Mouse (Mus musculus) heart, embryonic 12.5 days (tissue): Measurements from ENCODE around the gene Atp2a1. TPM values are rescaled to one million over a fixed set of nuclear protein-coding genes. Genes with fewer than 3 reads are reported as not detected.

ENCODE experiments used
- ATAC-seq: fragments of 200-750 bp; cut with Nextera tagmentation; 2 replicates; pipeline ENCODE4 v1.8.0; 2017; ENCODE audit warnings: moderate TSS enrichment, moderate library complexity; ENCODE audit not compliant: insufficient number of reproducible peaks, low FRiP score
- H3K27ac ChIP-seq: fragments of 300-500 bp; sonication (generic); 2 replicates; pipeline ENCODE4 v1.5.1; 2016; ENCODE audit warnings: mild to moderate bottlenecking, moderate library complexity; ENCODE audit not compliant: poor library complexity, severe bottlenecking
- H3K27me3 ChIP-seq: fragments of 300-500 bp; sonication (generic); replicated peaks from 2 replicates; pipeline ENCODE4 v1.6.1; 2016; ENCODE audit warnings: mild to moderate bottlenecking, moderate library complexity
- H3K36me3 ChIP-seq: fragments of 300-500 bp; sonication (generic); 2 replicates; pipeline ENCODE4 v1.6.1; 2016; ENCODE audit warnings: mild to moderate bottlenecking, moderate library complexity
- H3K4me1 ChIP-seq: fragments of 300-500 bp; sonication (generic); replicated peaks from 2 replicates; pipeline ENCODE4 v1.6.1; 2016; ENCODE audit warnings: mild to moderate bottlenecking
- H3K4me2 ChIP-seq: fragments of 300-500 bp; sonication (generic); 2 replicates; pipeline ENCODE4 v1.6.1; 2016; ENCODE audit warnings: mild to moderate bottlenecking, moderate library complexity
- H3K4me3 ChIP-seq: fragments of 300-500 bp; sonication (generic); 2 replicates; pipeline ENCODE4 v1.5.1; 2016; ENCODE audit warnings: mild to moderate bottlenecking
- H3K9ac ChIP-seq: fragments of 300-500 bp; sonication (generic); 2 replicates; pipeline ENCODE4 v1.6.1; 2016; ENCODE audit warnings: mild to moderate bottlenecking, moderate library complexity
- H3K9me3 ChIP-seq: fragments of 300-500 bp; sonication (generic); replicated peaks from 2 replicates; pipeline ENCODE4 v1.6.1; 2016; ENCODE audit warnings: mild to moderate bottlenecking, moderate library complexity
- WGBS: fragments of 180-500 bp; shearing (Covaris S2); methylation state at CpG from one replicate; pipeline ENCODE4 v1.1.7; 2016; 5-methylcytosine and 5-hydroxymethylcytosine counted together
- polyA plus RNA-seq: library from polyadenylated mRNA; unstranded; fragments of >200 nt; fragmentation: Nextera tagmentation; extraction: Ambion mirVana; gene quantifications from 2 replicates; pipeline ENCODE4 v1.2.1, GENCODE M21; 2016

The Atp2a1 gene
- 1.7 and 3.2 TPM in 2 replicates for polyA plus RNA-seq

- no peak within 1 kb of the TSS for H3K27ac ChIP-seq
- peaks cover 57% of the 10 kb centered on the region for H3K4me1 ChIP-seq
- 0 out of 2 replicates have a peak, but pooled peaks cover 4% of the 10 kb centered on the region for H3K27me3 ChIP-seq
- WGBS, result 50% methylated on average over 5 of the region's 5 CpGs
- no peak for ATAC-seq
- H3K4me2 ChIP-seq, result no peak within 1 kb of the TSS
- H3K36me3 ChIP-seq, result peaks cover 20% of the 10 kb centered on the region
- no peaks in the 10 kb centered on the region for H3K9me3 ChIP-seq
- peak within 1 kb of the TSS; percentile 21; the same call in 1 of the 2 replicates for H3K9ac ChIP-seq
- no peak within 1 kb of the TSS for H3K4me3 ChIP-seq
Measured at GRCm38 (mm10) chr7:126463004-126463403, at the start of gene Atp2a1. Atp2a1 (minus strand) TSS chr7:126463108.

DNA sequence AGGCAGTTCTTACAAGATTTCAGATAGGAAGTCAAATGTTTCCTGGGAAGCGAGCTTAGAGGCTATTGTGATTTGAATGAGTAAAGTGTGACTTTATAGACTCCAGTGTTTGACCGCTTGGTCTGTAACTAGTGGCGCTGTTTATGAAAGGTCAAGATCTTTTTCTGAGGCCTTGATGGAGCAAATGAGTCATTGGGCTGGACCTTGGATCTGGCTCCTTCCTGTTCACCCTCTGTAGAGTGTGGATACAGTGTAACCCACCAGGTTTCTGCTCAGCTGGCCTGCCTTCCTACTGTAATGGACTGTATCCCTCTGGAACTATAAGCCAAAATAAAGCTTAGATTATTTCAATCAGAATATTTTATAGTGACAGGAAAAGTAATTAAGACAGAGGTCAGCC, 48.4 kb upstream of the Atp2a1 start:
- Histone ChIP-seq H3K4me1 (no peaks in the 10 kb centered on the region), H3K9me3 (no peaks in the 10 kb centered on the region), H3K4me2 (no peak overlapping the region), H3K9ac (no peak overlapping the region), H3K27me3 (no peaks in the 10 kb centered on the region), H3K27ac (no peak overlapping the region), H3K4me3 (no peak overlapping the region), H3K36me3 (no peaks in the 10 kb centered on the region)
- ATAC-seq, result no peak
- 58% methylated on average over 3 of the region's 3 CpGs for WGBS

DNA sequence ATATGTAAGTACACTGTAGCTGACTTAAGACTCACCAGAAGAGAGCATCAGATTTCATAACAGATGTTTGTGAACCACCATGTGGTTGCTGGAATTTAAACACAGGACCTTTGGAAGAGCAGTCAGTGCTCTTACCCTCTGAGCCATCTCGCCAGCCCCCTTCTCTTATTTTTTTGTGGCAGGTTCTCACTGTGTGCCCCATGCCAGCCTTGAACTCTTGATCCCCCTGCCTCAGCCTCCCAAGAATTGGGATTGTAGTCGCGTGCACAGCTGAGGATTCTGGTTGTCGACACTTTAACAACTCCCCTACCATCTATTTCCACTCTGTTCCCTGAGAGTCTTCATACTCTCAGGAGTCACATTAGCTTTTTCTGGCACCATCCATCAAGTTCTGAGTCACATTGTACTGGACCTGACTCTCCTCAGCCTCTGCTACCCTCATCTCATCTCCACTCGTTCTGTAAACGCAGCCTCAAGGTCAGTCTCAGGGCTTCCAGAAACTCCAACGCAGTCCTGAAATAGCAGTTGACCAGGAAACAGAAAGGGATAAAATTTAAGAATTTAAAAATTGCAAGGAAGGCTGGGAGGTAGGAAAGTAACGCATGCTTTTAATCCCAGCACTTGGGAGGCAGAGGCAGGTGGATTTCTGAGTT, 44.3 kb upstream of the Atp2a1 start:
- WGBS, result 76% methylated on average over 8 of the region's 8 CpGs
- no peak overlapping the region for H3K27ac ChIP-seq
- no peaks in the 10 kb centered on the region for H3K36me3 ChIP-seq
- no peak for ATAC-seq
- H3K4me1 ChIP-seq, result peaks cover 5% of the 10 kb centered on the region; the same call in 1 of the 2 replicates
- H3K9me3 ChIP-seq, result no peaks in the 10 kb centered on the region
- H3K27me3 ChIP-seq, result no peaks in the 10 kb centered on the region
- H3K4me3 ChIP-seq, result no peak overlapping the region
- no peak overlapping the region for H3K9ac ChIP-seq
- no peak overlapping the region for H3K4me2 ChIP-seq

DNA sequence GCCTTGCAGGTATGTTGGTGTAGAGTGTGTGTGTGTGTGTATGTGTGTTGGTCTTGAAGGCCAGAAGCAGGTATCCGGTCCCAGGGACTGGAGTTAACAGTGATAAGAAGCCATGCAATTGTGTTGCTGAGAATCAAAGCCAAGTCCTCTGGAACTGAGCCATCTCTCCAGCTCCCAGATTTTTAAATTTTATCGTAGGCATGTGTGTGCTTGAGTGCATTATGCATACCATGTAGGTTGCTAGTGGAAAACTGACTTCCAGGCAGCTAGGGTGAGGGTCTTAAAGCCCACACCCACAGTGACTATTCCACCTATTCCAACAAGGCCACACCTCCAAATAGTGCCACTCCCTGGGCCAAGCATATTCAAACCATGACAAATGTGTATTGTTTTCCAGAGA, 42.0 kb upstream of the Atp2a1 start:
- no peaks in the 10 kb centered on the region for H3K27me3 ChIP-seq
- no peak overlapping the region for H3K4me2 ChIP-seq
- H3K36me3 ChIP-seq, result peaks cover 14% of the 10 kb centered on the region
- 62% methylated on average over 2 of the region's 2 CpGs for WGBS
- no peak for ATAC-seq
- no peak overlapping the region for H3K27ac ChIP-seq
- peaks cover 13% of the 10 kb centered on the region for H3K4me1 ChIP-seq
- no peak overlapping the region for H3K9ac ChIP-seq
- H3K9me3 ChIP-seq, result no peaks in the 10 kb centered on the region
- H3K4me3 ChIP-seq, result no peak overlapping the region

DNA sequence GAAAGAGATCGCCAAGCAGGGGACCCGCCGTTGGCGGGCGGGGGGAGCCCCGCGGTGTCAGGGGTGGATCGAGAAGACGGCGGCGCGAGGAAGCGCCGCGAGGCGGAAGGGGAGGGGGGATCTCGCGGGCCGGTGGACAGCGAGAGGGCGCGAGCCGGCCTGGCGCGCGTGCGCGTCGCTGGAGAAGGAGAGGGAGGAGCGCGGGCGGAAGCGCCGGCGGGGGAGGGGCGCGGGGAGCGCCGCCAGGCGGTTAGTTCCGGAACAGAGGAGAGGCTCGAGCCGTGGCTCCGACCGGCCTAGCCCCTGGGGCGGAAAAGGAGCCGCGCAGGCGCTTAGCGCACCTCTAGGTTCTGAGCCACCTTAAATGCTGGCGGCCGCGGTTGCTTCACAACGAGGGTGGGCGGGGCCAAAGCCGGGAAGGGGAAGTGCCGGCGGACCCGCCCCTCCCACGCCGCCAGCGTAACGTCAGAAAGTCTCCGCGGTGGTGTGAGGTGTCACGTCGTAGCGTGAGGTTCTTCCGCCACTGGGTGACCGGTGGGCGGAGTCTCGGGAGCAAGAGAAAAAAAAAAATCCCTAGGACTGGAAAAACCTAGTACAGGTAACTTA, 40.5 kb upstream of the Atp2a1 start, which contains the start of gene Atxn2l:
Atxn2l (minus strand) TSS at position 165 of the 606 bp plus-strand sequence.
- peak; percentile 91 for ATAC-seq
- H3K4me2 ChIP-seq, result peak within 1 kb of the TSS; percentile 83
- H3K27me3 ChIP-seq, result no peaks in the 10 kb centered on the region
- H3K27ac ChIP-seq, result peak within 1 kb of the TSS; percentile 100
- H3K36me3 ChIP-seq, result peaks cover 29% of the 10 kb centered on the region
- H3K4me1 ChIP-seq, result peaks cover 13% of the 10 kb centered on the region
- no peaks in the 10 kb centered on the region for H3K9me3 ChIP-seq
- H3K4me3 ChIP-seq, result peak within 1 kb of the TSS; percentile 99
- H3K9ac ChIP-seq, result peak within 1 kb of the TSS; percentile 100
- WGBS, result under 1% methylated on average over 66 of the region's 72 CpGs

- Histone ChIP-seq H3K4me1 (peaks cover 13% of the 10 kb centered on the region), H3K9ac (peak overlapping the region; percentile 100), H3K36me3 (peaks cover 35% of the 10 kb centered on the region), H3K27me3 (no peaks in the 10 kb centered on the region), H3K4me3 (peak overlapping the region; percentile 99), H3K4me2 (peak overlapping the region; percentile 83), H3K27ac (peak overlapping the region; percentile 100), H3K9me3 (no peaks in the 10 kb centered on the region)
- ATAC-seq, result no peak
- WGBS, result under 1% methylated on average over 40 of the region's 40 CpGs
Measured at GRCm38 (mm10) chr7:126502751-126503150, 39.8 kb upstream of the Atp2a1 start.

GRCm38 (mm10) chr7:126502023-126502741, 39.3 kb upstream of the Atp2a1 start:
- under 1% methylated on average over 51 of the region's 57 CpGs for WGBS
- Histone ChIP-seq H3K9me3 (no peaks in the 10 kb centered on the region), H3K27ac (peak overlapping the region; percentile 100), H3K4me2 (peak overlapping the region; percentile 83), H3K9ac (peak overlapping the region; percentile 100), H3K4me3 (peak overlapping the region; percentile 99), H3K4me1 (peaks cover 13% of the 10 kb centered on the region), H3K27me3 (no peaks in the 10 kb centered on the region), H3K36me3 (peaks cover 41% of the 10 kb centered on the region)
- peak; percentile 89 for ATAC-seq

DNA sequence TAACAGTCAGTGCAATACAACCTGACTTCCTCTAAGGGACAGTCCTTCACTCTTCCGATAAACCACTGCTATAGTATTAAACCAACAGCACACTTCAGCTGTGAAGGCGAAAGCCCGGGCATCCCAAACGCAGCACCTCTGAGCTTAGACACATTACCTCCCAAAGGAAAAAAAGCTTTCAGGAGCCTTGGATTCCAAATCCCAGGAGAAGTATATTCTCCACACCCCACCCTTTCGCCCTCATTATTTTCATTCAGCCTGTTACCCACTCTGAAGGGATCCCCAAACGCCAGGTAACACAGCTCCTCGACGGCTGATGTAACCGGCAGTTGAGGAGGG, 38.7 kb upstream of the Atp2a1 start:
- H3K9me3 ChIP-seq, result no peaks in the 10 kb centered on the region
- peak overlapping the region; percentile 83 for H3K4me2 ChIP-seq
- peaks cover 46% of the 10 kb centered on the region for H3K36me3 ChIP-seq
- H3K27ac ChIP-seq, result peak overlapping the region; percentile 100
- no peaks in the 10 kb centered on the region for H3K27me3 ChIP-seq
- peak overlapping the region; percentile 99 for H3K4me3 ChIP-seq
- peak overlapping the region; percentile 100 for H3K9ac ChIP-seq
- ATAC-seq, result no peak
- H3K4me1 ChIP-seq, result peaks cover 13% of the 10 kb centered on the region
- 4% methylated on average over 9 of the region's 9 CpGs for WGBS

- ATAC-seq, result no peak
- 93% methylated on average over 7 of the region's 7 CpGs for WGBS
- no peak overlapping the region for H3K27ac ChIP-seq
- H3K4me1 ChIP-seq, result peaks cover 13% of the 10 kb centered on the region
- H3K36me3 ChIP-seq, result peaks cover 69% of the 10 kb centered on the region
- no peak overlapping the region for H3K4me3 ChIP-seq
- no peak overlapping the region for H3K4me2 ChIP-seq
- no peaks in the 10 kb centered on the region for H3K9me3 ChIP-seq
- H3K9ac ChIP-seq, result no peak overlapping the region
- H3K27me3 ChIP-seq, result no peaks in the 10 kb centered on the region
Measured at GRCm38 (mm10) chr7:126499416-126499815, 36.5 kb upstream of the Atp2a1 start.

DNA sequence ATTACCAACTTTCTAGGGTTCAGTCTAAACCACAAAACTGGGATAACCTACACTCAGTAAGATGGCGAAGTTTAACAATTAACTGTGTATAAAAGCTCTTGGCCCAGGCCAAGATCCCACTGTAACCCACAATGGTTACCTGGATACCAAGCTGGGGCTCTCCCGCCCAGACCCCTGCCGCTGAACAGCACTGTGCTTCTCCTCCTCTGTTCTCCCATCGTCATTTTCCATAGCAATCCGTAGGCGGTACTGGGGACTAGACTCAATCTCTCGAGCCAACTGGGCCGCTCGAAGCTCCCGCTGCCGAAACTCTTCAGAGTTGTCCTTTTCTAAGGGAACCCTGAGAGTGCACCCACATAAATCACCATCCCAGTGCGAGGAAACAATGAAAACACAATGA, 35.1 kb upstream of the Atp2a1 start:
- H3K4me2 ChIP-seq, result no peak overlapping the region
- no peak overlapping the region for H3K9ac ChIP-seq
- no peak overlapping the region for H3K27ac ChIP-seq
- no peak for ATAC-seq
- H3K9me3 ChIP-seq, result no peaks in the 10 kb centered on the region
- H3K36me3 ChIP-seq, result peaks cover 83% of the 10 kb centered on the region
- no peak overlapping the region for H3K4me3 ChIP-seq
- peaks cover 8% of the 10 kb centered on the region for H3K4me1 ChIP-seq
- WGBS, result 94% methylated on average over 12 of the region's 12 CpGs
- H3K27me3 ChIP-seq, result no peaks in the 10 kb centered on the region

DNA sequence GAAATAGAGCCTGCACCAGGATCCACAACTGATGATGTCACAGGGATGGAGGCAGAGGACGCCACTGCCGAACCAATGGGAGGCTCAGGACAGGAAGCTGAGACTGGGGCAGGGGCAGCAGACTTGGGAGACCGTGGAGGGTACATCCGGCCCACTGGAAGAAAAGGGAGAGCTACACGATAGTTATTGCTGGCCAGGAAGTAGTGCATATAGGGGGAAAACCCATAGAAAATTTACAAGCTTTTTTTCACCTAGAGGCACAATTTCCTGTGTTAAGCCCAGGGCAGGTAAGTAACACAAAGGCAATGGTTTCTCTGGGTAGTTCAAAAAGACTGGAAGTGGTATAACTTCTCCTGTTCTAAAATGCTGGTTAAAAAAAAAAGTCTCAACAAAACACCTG, 33.6 kb upstream of the Atp2a1 start:
- Histone ChIP-seq H3K27me3 (no peaks in the 10 kb centered on the region), H3K27ac (no peak overlapping the region), H3K4me2 (no peak overlapping the region), H3K9ac (no peak overlapping the region), H3K36me3 (peaks cover 96% of the 10 kb centered on the region), H3K4me1 (peaks cover 8% of the 10 kb centered on the region), H3K4me3 (no peak overlapping the region), H3K9me3 (no peaks in the 10 kb centered on the region)
- no peak for ATAC-seq
- 91% methylated on average over 5 of the region's 5 CpGs for WGBS
